Mouse (Mus musculus) midbrain, postnatal 0 days (tissue): ENCODE measurements at regions not wholly inside any gene's neighbourhood (a gene's known extent, or its start where the extent isn't known, plus 50 kb on each side); places are given as distances from the start of the nearest gene placed in this dataset.

Experiments used
- ATAC-seq: fragments of 200-750 bp; cut with Nextera tagmentation; 2 replicates; pipeline ENCODE4 v1.8.0; 2017; ENCODE audit warnings: moderate number of reproducible peaks, mild to moderate bottlenecking, moderate TSS enrichment, moderate library complexity; ENCODE audit not compliant: low FRiP score
- DNase-seq: peaks from one replicate; pipeline ENCODE4 v3.0.0-alpha.2; 2015; ENCODE audit warnings: low spot score
- H3K27ac ChIP-seq: fragments of 300-500 bp; sonication (generic); 2 replicates; pipeline ENCODE4 v1.5.1; 2014; ENCODE audit warnings: low read depth, mild to moderate bottlenecking, low read length, mixed read lengths
- H3K27me3 ChIP-seq: fragments of 300-500 bp; sonication (generic); 2 replicates; pipeline ENCODE4 v1.6.1; 2014; ENCODE audit warnings: low read length, control low read depth, mixed read lengths; ENCODE audit not compliant: insufficient read depth
- H3K36me3 ChIP-seq: fragments of 300-500 bp; sonication (generic); 2 replicates; pipeline ENCODE4 v1.6.1; 2014; ENCODE audit warnings: low read length, control low read depth, mixed read lengths; ENCODE audit not compliant: insufficient read depth
- H3K4me1 ChIP-seq: fragments of 300-500 bp; sonication (generic); 2 replicates; pipeline ENCODE4 v1.6.1; 2014; ENCODE audit warnings: mild to moderate bottlenecking, control low read depth, antibody characterized with exemption, low read length, mixed read lengths; ENCODE audit not compliant: insufficient read depth
- H3K4me2 ChIP-seq: fragments of 300-500 bp; sonication (generic); 2 replicates; pipeline ENCODE4 v1.6.1; 2014; ENCODE audit warnings: low read depth, mild to moderate bottlenecking, low read length, mixed read lengths; ENCODE audit not compliant: poor library complexity, severe bottlenecking
- H3K4me3 ChIP-seq: fragments of 300-500 bp; sonication (generic); 2 replicates; pipeline ENCODE4 v1.5.1; 2014; ENCODE audit warnings: low read depth, mild to moderate bottlenecking, low read length, moderate library complexity
- H3K9ac ChIP-seq: fragments of 300-500 bp; sonication (generic); replicated peaks from 2 replicates; pipeline ENCODE4 v1.6.1; 2014; ENCODE audit warnings: mild to moderate bottlenecking, low read length, moderate library complexity, mixed read lengths; ENCODE audit not compliant: poor library complexity, severe bottlenecking
- H3K9me3 ChIP-seq: fragments of 300-500 bp; sonication (generic); 2 replicates; pipeline ENCODE4 v1.6.1; 2016; ENCODE audit warnings: low read length, control low read depth
- CTCF ChIP-seq: IDR thresholded peaks from 2 replicates; pipeline ENCODE4 v1.5.1; 2016; ENCODE audit warnings: antibody characterized with exemption, mild to moderate bottlenecking
- WGBS: fragments of 180-500 bp; shearing (Covaris S2); extraction: QIAGEN DNeasy Blood & Tissue Kit; methylation state at CpG from one replicate; pipeline ENCODE4 v1.1.7; 2014; 5-methylcytosine and 5-hydroxymethylcytosine counted together

DNA sequence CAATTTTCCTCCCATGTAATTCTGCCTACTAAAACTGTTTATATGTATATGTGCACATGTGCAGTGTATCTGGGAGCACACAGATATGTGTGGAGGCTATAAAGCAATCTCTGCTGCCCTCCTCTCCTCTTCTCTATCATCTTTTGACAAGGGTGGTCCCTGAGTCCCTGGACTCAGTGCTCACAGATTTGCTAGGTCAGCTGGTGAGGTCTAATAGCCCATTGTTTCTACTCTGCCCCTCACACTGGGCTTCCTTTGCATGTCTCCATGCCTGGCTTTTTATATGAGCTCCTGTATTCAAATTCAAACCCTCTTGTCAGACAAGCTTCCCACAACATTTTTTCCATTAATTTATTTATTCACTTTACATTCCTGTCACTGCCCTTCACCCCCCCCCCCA lies 786.9 kb downstream of the Tmem114 start:
- H3K4me2 ChIP-seq = no peak overlapping the region
- H3K4me1 ChIP-seq = no peaks in the 10 kb centered on the region
- no peak for ATAC-seq
- H3K27me3 ChIP-seq = no peaks in the 10 kb centered on the region
- TF ChIP-seq CTCF = no peak
- H3K27ac ChIP-seq = no peak overlapping the region
- no peak overlapping the region for H3K9ac ChIP-seq
- no peak for DNase-seq
- H3K4me3 ChIP-seq = no peak overlapping the region
- H3K36me3 ChIP-seq = no peaks in the 10 kb centered on the region
- no peaks in the 10 kb centered on the region for H3K9me3 ChIP-seq

- DNase-seq (no peak), ATAC-seq (no peak)
- Histone ChIP-seq H3K4me1 (no peaks in the 10 kb centered on the region), H3K9ac (no peak overlapping the region), H3K4me3 (no peak overlapping the region), H3K27ac (no peak overlapping the region), H3K36me3 (no peaks in the 10 kb centered on the region), H3K9me3 (no peaks in the 10 kb centered on the region), H3K27me3 (no peaks in the 10 kb centered on the region), H3K4me2 (no peak overlapping the region)
- TF ChIP-seq CTCF = no peak
- 25% methylated on average over 5 of the region's 5 CpGs for WGBS
These were observed 787.7 kb downstream of the Tmem114 start for GRCm38 (mm10) chr16:7637121-7637700.

GRCm38 (mm10) chr16:7636326-7636725 lies 788.6 kb downstream of the Tmem114 start:
- no peak for TF ChIP-seq CTCF
- Histone ChIP-seq H3K4me2 (no peak overlapping the region), H3K9ac (no peak overlapping the region), H3K27me3 (no peaks in the 10 kb centered on the region), H3K4me1 (no peaks in the 10 kb centered on the region), H3K4me3 (no peak overlapping the region), H3K9me3 (no peaks in the 10 kb centered on the region), H3K27ac (no peak overlapping the region), H3K36me3 (no peaks in the 10 kb centered on the region)
- no peak for ATAC-seq
- no peak for DNase-seq
- 60% methylated on average over 5 of the region's 5 CpGs for WGBS

DNA sequence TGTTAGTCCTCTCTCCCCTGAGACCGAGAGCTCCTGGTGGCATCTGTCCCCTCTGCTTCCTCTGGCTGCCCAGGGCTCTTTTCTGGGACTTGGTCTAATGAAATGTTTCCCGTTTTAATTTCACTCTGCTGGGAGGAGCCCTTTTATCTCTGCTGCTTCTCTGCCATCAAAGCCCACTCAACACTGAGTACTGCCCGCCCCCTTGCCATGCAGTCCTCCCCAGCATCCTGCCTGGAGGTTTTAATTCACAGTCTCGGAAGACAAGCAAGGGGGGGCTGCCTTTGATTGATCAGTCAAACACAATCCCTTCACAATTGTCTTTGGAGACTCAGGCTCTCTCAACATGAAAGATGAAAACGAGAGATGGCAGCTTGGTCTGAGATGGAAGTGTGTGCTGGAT lies 792.5 kb downstream of the Tmem114 start:
- DNase-seq = no peak
- Histone ChIP-seq H3K4me2 (no peak overlapping the region), H3K27ac (no peak overlapping the region), H3K4me1 (no peaks in the 10 kb centered on the region), H3K9ac (no peak overlapping the region), H3K9me3 (no peaks in the 10 kb centered on the region), H3K4me3 (no peak overlapping the region), H3K36me3 (no peaks in the 10 kb centered on the region), H3K27me3 (no peaks in the 10 kb centered on the region)
- no peak for TF ChIP-seq CTCF
- ATAC-seq = no peak
- 12% methylated on average over 5 of the region's 5 CpGs for WGBS

GRCm38 (mm10) chr16:7628351-7628750 lies 796.6 kb downstream of the Tmem114 start:
- ATAC-seq = no peak
- H3K9me3 ChIP-seq = no peaks in the 10 kb centered on the region
- H3K27me3 ChIP-seq = no peaks in the 10 kb centered on the region
- H3K9ac ChIP-seq = no peak overlapping the region
- 65% methylated on average over 8 of the region's 8 CpGs for WGBS
- no peak overlapping the region for H3K27ac ChIP-seq
- no peak for DNase-seq
- no peak overlapping the region for H3K4me2 ChIP-seq
- H3K36me3 ChIP-seq = no peaks in the 10 kb centered on the region
- TF ChIP-seq CTCF = no peak
- H3K4me1 ChIP-seq = no peaks in the 10 kb centered on the region
- no peak overlapping the region for H3K4me3 ChIP-seq

DNA sequence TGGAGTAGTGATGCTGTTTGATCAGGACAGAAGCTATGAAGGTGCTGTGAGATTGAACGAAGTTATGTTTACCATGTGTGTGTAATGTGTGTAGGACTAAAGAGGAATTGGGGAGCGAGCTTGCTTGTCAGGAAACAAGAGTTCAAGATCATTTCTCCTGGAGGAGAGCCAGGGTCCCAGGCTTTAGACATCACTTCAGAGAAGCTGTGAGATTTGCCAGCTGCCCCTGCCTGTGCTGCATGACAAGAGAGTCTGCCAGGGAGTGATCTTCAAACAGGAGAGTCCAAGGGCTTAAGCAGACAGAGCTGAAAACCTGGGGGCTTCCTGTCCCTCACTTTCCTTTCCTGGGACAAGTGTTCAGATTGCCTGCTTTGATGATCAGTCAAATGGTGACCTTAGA lies 818.3 kb downstream of the Tmem114 start:
- no peak for DNase-seq
- 84% methylated on average over 2 of the region's 2 CpGs for WGBS
- H3K9ac ChIP-seq = no peak overlapping the region

More for the DNA sequence above, 818.3 kb downstream of the Tmem114 start:
- Histone ChIP-seq H3K9me3 (no peaks in the 10 kb centered on the region), H3K4me1 (no peaks in the 10 kb centered on the region), H3K4me2 (no peak overlapping the region), H3K27ac (no peak overlapping the region), H3K4me3 (no peak overlapping the region), H3K27me3 (no peaks in the 10 kb centered on the region), H3K36me3 (no peaks in the 10 kb centered on the region)
- no peak for ATAC-seq
- TF ChIP-seq CTCF = no peak
